Mouse (Mus musculus): Measurements from ENCODE around the gene Ctxn2. TPM values are rescaled to one million over a fixed set of nuclear protein-coding genes. Genes with fewer than 3 reads are reported as not detected.

Gene Ctxn2
- polyA plus RNA-seq, 1 experiment = not detected

DNA sequence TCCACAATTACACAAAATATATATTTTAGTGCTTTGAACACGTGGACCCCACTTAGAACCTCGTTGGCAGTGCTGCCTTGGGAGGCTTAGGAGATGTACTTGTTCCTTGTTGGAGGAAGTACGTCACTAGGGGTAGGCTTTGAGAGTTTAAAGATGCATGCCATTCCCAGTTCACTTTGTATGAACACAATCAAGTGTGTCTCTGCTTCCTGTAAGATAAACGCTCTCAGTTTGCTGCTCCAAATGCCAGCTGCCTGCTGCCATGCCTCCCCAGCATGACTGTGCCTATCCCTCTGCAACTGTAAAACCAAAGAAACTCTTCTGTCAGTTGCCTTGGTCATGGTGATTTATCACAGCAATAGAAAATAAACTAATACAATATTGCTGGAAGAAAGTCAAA is 10.7 kb upstream of the Ctxn2 start:
- no peak overlapping the region for H3K4me3 ChIP-seq (ENCODE audit: insufficient read depth, low read length)
- TF ChIP-seq POLR2A (IDR thresholded peaks at IDR 0.05; ENCODE audit: low read depth, low read length) = no peak
- no peak for TF ChIP-seq CTCF (IDR thresholded peaks at IDR 0.05; ENCODE audit: borderline replicate concordance, insufficient read depth, low read length)
- peaks cover 2% of the 10 kb centered on the region; the same call in 1 of the 2 replicates for H3K4me1 ChIP-seq (ENCODE audit: control insufficient read depth, insufficient read depth, low read length)
- H3K27ac ChIP-seq (ENCODE audit: insufficient read depth, low read length) = no peak overlapping the region

DNA sequence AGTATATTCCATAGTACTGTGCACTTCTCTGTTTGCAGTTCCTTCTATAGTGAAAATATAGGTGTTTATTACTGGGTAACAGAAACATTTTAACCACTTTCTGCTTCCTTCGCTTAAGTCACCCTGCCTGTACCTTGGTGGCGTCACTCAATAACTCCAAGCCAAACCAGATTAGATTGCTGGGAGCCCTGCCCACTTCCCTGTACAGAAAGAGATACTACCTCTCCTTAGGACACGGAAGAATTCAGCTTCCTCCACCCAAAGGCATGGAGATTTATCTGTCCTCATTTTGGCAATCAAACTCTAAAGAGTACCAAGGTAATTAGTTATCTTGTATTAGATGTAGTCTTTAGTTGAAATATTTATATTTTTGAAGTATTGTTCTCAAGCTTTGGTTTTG is 9.7 kb upstream of the Ctxn2 start:
- Histone ChIP-seq H3K27ac (ENCODE audit: insufficient read depth, low read length) (no peak overlapping the region), H3K4me1 (ENCODE audit: control insufficient read depth, insufficient read depth, low read length) (peaks cover 2% of the 10 kb centered on the region; the same call in 1 of the 2 replicates), H3K4me3 (ENCODE audit: insufficient read depth, low read length) (no peak overlapping the region)
- TF ChIP-seq CTCF (IDR thresholded peaks at IDR 0.05; ENCODE audit: borderline replicate concordance, insufficient read depth, low read length) (no peak), POLR2A (IDR thresholded peaks at IDR 0.05; ENCODE audit: low read depth, low read length) (no peak)

- no peak overlapping the region for H3K4me3 ChIP-seq (ENCODE audit: insufficient read depth, low read length)
- H3K4me1 ChIP-seq (ENCODE audit: control insufficient read depth, insufficient read depth, low read length) = no peaks in the 10 kb centered on the region
- no peak overlapping the region for H3K27ac ChIP-seq (ENCODE audit: insufficient read depth, low read length)
- no peak for TF ChIP-seq POLR2A (IDR thresholded peaks at IDR 0.05; ENCODE audit: low read depth, low read length)
- no peak for TF ChIP-seq CTCF (IDR thresholded peaks at IDR 0.05; ENCODE audit: borderline replicate concordance, insufficient read depth, low read length)
Observed at GRCm38 (mm10) chr2:125134113-125134512, 2.4 kb upstream of the Ctxn2 start.

DNA sequence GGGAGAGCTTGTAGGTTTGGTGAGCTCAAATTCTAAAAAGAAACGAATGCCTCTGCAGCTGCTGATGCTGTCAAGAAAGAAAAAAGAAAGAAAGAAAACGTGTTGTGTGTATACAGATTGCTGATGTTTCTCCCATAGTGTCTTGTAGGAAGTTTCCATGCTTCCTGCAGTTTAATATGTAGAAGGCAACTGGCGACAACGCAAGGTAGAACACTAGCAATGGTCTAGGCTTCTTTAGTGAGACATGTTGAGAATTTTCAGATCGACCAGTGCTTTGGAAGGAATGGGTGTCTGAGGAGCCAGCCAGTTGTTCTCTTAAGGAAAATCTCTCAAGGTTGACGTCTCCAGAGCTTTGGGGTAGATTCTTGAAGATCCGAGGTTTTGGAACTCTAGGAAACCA is 354 bp downstream of the Ctxn2 start:
- TF ChIP-seq CTCF (IDR thresholded peaks at IDR 0.05; ENCODE audit: borderline replicate concordance, insufficient read depth, low read length) = no peak
- no peak for TF ChIP-seq POLR2A (IDR thresholded peaks at IDR 0.05; ENCODE audit: low read depth, low read length)
- H3K4me1 ChIP-seq (ENCODE audit: control insufficient read depth, insufficient read depth, low read length) = no peaks in the 10 kb centered on the region
- no peak overlapping the region for H3K4me3 ChIP-seq (ENCODE audit: insufficient read depth, low read length)
- H3K27ac ChIP-seq (ENCODE audit: insufficient read depth, low read length) = no peak overlapping the region

GRCm38 (mm10) chr2:125142336-125142735 is 5.8 kb downstream of the Ctxn2 start:
- TF ChIP-seq CTCF (IDR thresholded peaks at IDR 0.05; ENCODE audit: borderline replicate concordance, insufficient read depth, low read length) (no peak), POLR2A (IDR thresholded peaks at IDR 0.05; ENCODE audit: low read depth, low read length) (no peak)
- Histone ChIP-seq H3K27ac (ENCODE audit: insufficient read depth, low read length) (no peak overlapping the region), H3K4me3 (ENCODE audit: insufficient read depth, low read length) (no peak overlapping the region), H3K4me1 (ENCODE audit: control insufficient read depth, insufficient read depth, low read length) (no peaks in the 10 kb centered on the region)

- H3K4me3 ChIP-seq (ENCODE audit: insufficient read depth, low read length) = no peak within 1 kb of the TSS
- no peaks in the 10 kb centered on the region for H3K4me1 ChIP-seq (ENCODE audit: control insufficient read depth, insufficient read depth, low read length)
- no peak for TF ChIP-seq POLR2A (IDR thresholded peaks at IDR 0.05; ENCODE audit: low read depth, low read length)
- no peak for TF ChIP-seq CTCF (IDR thresholded peaks at IDR 0.05; ENCODE audit: borderline replicate concordance, insufficient read depth, low read length)
- H3K27ac ChIP-seq (ENCODE audit: insufficient read depth, low read length) = no peak within 1 kb of the TSS
Observed at GRCm38 (mm10) chr2:125152388-125152787, 15.9 kb downstream of the Ctxn2 start, which contains the start of gene Slc12a1. Slc12a1 (plus strand) TSS chr2:125152505.

DNA sequence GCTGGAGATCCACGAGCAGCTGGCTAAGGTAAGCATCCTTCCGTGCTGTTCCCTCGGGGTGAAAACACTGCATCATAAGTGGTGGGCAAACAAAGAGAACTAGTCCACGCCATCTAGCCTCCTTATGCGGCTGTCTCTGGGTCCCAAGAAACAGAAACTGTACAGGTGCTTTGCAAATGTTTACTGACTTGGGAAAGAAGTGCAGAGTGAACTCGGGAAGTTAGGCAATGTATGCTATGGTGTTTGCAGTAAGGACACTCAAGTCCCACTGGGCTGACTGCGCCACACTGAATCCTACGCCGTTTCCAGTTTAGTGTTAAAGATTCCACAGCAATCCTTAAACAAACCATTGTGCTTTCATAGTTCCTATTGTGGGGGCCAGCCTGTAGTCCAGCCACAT is 17.8 kb downstream of the Ctxn2 start:
- H3K27ac ChIP-seq (ENCODE audit: insufficient read depth, low read length) = no peak overlapping the region
- H3K4me3 ChIP-seq (ENCODE audit: insufficient read depth, low read length) = no peak overlapping the region
- no peaks in the 10 kb centered on the region for H3K4me1 ChIP-seq (ENCODE audit: control insufficient read depth, insufficient read depth, low read length)
- no peak for TF ChIP-seq CTCF (IDR thresholded peaks at IDR 0.05; ENCODE audit: borderline replicate concordance, insufficient read depth, low read length)
- TF ChIP-seq POLR2A (IDR thresholded peaks at IDR 0.05; ENCODE audit: low read depth, low read length) = no peak

GRCm38 (mm10) chr2:125155504-125155903 is 19.0 kb downstream of the Ctxn2 start:
- no peak overlapping the region for H3K4me3 ChIP-seq (ENCODE audit: insufficient read depth, low read length)
- H3K27ac ChIP-seq (ENCODE audit: insufficient read depth, low read length) = no peak overlapping the region
- no peak for TF ChIP-seq CTCF (IDR thresholded peaks at IDR 0.05; ENCODE audit: borderline replicate concordance, insufficient read depth, low read length)
- no peak for TF ChIP-seq POLR2A (IDR thresholded peaks at IDR 0.05; ENCODE audit: low read depth, low read length)
- H3K4me1 ChIP-seq (ENCODE audit: control insufficient read depth, insufficient read depth, low read length) = no peaks in the 10 kb centered on the region

- TF ChIP-seq CTCF (IDR thresholded peaks at IDR 0.05; ENCODE audit: borderline replicate concordance, insufficient read depth, low read length) (no peak), POLR2A (IDR thresholded peaks at IDR 0.05; ENCODE audit: low read depth, low read length) (no peak)
- H3K27ac ChIP-seq (ENCODE audit: insufficient read depth, low read length) = no peak overlapping the region
Observed at GRCm38 (mm10) chr2:125162012-125162470, 25.5 kb downstream of the Ctxn2 start.

DNA sequence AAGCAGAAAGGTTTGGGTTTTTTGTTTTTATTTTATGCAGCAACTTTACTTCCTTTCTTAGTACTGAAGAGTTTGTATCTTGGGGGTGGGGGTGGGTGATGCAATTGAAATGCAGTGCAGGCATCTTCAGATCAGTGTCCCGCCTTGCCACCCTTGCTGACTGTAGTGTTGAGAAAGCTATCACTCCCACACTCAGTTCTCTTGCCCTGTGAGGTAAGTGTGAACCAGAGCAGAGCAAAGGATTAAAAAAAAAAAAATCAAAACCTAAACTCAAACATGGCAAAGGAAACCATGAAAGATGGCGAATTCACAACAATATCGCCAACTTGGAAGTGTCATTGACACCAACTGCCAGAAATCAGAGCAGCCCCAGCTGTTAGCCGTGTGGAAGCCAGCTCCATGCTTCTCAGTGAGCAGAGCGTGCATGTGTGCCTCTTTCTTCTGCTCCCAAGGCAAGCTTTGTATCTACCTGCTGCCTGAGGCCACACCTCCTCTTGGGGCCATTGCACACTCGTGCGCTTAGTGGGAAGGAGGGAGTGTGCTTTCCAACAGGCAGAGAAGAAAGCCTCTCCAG is 41.8 kb downstream of the Ctxn2 start:
- Histone ChIP-seq H3K4me3 (ENCODE audit: insufficient read depth, low read length) (no peak overlapping the region), H3K27ac (ENCODE audit: insufficient read depth, low read length) (no peak overlapping the region), H3K4me1 (ENCODE audit: control insufficient read depth, insufficient read depth, low read length) (no peaks in the 10 kb centered on the region)
- TF ChIP-seq POLR2A (IDR thresholded peaks at IDR 0.05; ENCODE audit: low read depth, low read length) (no peak), CTCF (IDR thresholded peaks at IDR 0.05; ENCODE audit: borderline replicate concordance, insufficient read depth, low read length) (no peak)

More at GRCm38 (mm10) chr2:125162012-125162470, 25.5 kb downstream of the Ctxn2 start:
- H3K4me1 ChIP-seq (ENCODE audit: control insufficient read depth, insufficient read depth, low read length) = no peaks in the 10 kb centered on the region
- no peak overlapping the region for H3K4me3 ChIP-seq (ENCODE audit: insufficient read depth, low read length)

Measured in embryonic fibroblast, embryonic 13.5 days (primary cell).